Mouse (Mus musculus) Muller cell, postnatal 12 days (primary cell): ENCODE measurements at regions not wholly inside any gene's neighbourhood (a gene's known extent, or its start where the extent isn't known, plus 50 kb on each side); places are given as distances from the start of the nearest gene placed in this dataset.

Experiments used
- DNase-seq: peaks from one replicate; pipeline ENCODE4 v3.0.0-alpha.2; 2015; ENCODE audit errors: inconsistent ontology term

DNA sequence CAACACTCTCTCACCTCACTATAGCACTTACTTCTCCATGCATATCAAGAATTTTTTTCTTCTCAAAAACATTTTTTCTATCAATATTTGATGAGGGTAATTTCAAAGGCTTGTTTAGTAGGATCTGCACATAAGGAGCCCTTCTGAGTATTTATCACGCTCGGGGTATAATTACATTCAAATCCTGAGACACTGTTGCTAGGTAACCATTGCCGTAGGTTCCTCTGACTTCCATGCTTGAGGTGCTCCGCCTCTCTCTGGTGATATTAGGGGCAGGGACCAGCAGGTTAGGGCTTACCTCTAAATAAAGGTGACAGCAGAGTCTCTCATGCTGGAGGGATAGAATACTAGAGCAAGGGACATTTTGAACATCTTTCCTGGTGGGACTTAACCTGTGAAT, 54.4 kb upstream of the 9630041A04Rik start:
- DNase-seq, result no peak

DNA sequence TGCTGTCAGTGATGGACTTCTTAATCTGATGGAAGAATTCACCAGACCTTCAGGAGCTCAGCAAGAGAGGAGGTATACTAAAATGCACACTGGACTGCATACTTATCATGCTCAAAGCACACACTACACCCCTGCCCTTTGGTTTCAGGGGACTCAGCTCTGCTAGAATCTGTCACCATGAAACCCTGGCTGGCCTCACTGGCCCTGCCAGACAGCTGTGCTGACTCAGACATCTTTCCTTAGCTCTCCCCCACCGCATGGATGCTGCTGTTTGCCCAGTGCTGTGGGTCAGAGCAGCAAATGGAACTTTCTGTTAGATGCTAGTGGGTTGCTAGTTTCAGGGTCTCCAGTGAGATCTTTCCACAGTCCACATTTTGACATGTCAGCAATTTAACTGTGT, 64.9 kb upstream of the 9630041A04Rik start:
- DNase-seq, result no peak

- no peak for DNase-seq
Measured at GRCm38 (mm10) chr9:101796063-101796462, 65.6 kb upstream of the 9630041A04Rik start.

- DNase-seq, result no peak
Measured at GRCm38 (mm10) chr9:101795436-101795835, 66.2 kb upstream of the 9630041A04Rik start.

GRCm38 (mm10) chr9:101790936-101791335, 70.7 kb upstream of the 9630041A04Rik start:
- DNase-seq, result no peak

- DNase-seq, result no peak
Measured at GRCm38 (mm10) chr9:101740949-101741605, 120.6 kb upstream of the 9630041A04Rik start.

GRCm38 (mm10) chr9:101739322-101739721, 122.3 kb upstream of the 9630041A04Rik start:
- no peak for DNase-seq

DNA sequence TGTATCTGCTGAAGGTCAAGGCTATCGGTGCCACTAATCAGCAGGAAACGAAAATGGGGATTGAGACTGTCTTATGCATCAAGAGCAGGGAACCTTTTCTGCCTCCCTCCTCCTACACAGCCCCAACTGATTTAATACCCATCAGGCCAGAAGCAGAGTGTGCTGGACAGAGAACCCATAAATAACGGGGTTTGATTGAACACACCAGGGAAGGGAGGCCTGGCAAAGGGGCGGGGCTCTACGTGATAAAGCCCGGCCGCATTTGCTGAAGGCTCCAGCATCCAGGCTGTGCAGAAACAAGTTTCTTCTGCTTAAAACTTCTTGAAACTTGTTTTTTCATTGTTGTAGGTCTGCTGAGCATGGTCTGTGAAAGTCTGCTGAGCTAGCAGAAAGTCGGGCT, 127.4 kb upstream of the 9630041A04Rik start:
- no peak for DNase-seq

- DNase-seq, result no peak
Measured at GRCm38 (mm10) chr9:101733611-101734225, 127.9 kb upstream of the 9630041A04Rik start.

DNA sequence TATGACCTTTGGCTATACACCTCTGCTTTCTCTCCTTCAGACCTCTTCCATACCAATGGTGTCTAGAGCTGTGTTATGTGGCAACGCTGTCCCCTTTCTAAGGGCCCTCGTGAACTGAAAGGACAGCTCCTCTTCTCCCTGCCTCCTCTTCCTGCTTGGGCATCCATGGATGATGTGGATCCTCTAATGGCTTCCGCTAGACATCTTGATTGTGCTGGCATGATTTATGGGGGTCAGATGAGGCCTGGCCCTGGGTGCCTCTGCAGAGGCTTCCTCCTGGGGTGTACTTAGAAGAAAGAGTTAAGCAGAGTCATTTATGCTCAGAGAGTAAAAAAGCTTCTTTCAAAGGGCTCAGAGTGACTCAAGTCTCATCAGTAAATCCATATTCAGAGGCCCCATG, 131.5 kb upstream of the 9630041A04Rik start:
- DNase-seq, result no peak

DNA sequence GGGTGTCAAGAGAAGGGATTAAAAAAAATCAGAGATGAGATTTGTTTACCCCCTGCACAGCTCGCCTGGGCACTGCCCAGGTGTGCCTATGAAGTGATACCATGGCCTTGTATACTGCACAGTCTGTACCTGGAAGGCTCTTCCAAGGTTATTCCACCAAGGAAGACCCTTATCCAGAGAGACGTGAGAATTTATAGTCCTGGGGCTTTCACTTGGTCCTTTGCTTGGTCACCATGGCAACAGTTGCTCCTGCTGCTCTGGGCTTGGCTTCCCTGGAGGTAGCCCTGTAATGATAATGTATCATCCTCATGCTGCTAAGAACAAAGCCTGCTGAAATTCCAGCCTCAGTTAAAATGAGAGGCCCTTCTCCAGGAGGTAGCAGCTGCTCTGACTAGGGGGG, 143.7 kb upstream of the 9630041A04Rik start:
- no peak for DNase-seq

- DNase-seq, result no peak
Measured at GRCm38 (mm10) chr9:101716326-101716725, 145.3 kb upstream of the 9630041A04Rik start.

GRCm38 (mm10) chr9:101714805-101715204, 146.8 kb upstream of the 9630041A04Rik start:
- no peak for DNase-seq

DNA sequence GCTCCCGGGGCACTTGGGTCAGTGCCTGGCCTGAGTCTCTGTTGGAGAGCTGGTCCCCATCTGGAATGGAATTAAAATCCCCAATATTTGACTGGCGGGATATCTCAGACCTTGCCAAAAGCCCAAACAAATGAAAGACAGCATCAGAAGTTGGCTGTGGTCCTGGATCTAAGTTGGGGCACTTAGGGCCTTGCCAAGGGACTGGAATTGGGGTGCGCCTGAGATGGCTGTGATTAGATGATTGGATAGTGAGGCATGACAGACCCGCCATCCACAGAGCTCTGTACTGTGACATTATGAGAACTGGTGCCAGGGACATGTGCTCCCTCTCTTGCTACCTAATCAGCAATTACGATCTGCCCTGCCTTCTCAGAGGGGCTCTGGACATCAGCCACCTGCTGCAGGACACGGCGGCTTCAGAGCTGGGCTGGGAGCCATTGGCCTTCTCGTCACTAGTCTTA, 151.0 kb upstream of the 9630041A04Rik start:
- DNase-seq, result peak; percentile 75

- no peak for DNase-seq
Measured at GRCm38 (mm10) chr9:101700368-101700767, 161.3 kb upstream of the 9630041A04Rik start.

DNA sequence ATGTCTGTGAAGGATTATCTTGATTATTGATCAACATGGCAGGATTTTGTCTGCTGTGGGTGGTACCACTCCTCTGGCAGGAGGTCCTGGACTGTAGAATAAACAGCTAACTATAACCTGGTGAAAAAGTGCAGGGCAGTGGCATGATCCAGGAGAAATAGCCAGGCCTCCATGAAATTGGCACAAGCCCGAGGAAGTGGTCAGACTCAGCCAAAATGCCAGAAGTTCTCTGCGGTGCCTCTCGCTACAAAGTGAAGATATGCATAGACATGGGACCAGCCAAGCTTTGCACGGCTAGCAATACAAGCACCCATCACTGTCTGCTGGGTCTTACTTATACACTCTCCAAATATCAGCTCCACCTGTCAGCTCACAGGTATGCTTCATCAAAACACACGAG, 167.6 kb upstream of the 9630041A04Rik start:
- no peak for DNase-seq

DNA sequence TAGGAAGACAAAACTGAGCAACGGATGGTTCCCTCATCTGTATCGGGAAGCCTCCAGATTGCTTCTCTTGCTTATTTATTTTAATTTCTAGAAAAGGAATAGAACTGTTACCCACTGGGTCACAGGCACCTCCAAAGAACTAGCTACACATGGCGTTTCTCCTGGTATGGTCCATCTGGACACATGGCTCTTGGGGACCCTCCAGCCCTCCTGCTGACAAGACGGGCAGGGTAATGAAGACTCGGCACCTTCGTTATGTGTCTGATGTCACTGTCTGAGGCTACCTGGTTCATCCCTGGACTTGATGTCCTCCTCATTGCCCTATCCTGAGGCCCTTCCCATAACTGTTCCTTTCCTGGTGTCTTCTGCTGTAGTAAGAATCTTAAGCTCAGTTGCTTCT, 170.3 kb upstream of the 9630041A04Rik start:
- DNase-seq, result no peak

DNA sequence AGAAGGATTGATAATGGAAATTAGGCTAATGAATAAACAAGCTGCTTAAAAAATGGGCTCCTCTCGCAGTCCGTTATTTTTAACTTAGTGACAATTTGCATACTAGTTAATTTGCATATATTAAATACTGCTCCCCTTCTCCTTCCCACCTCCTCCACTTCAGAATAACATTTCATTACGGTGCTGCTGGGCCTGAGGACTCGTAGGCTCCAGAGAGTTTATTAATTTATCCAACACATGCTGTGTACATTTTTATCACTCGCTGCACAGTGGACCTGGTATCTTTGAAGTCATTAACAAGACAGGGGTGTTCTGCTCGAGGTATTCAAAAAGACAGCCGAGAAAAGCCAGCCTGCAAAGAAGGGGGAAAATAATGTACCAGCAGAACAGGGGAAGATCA, 170.7 kb upstream of the 9630041A04Rik start:
- DNase-seq, result no peak

GRCm38 (mm10) chr9:101690402-101690861, 171.2 kb upstream of the 9630041A04Rik start:
- no peak for DNase-seq

- peak; percentile 73 for DNase-seq
Measured at GRCm38 (mm10) chr9:101689532-101690401, 171.9 kb upstream of the 9630041A04Rik start.

GRCm38 (mm10) chr9:101687226-101687625, 174.4 kb upstream of the 9630041A04Rik start:
- DNase-seq, result no peak

DNA sequence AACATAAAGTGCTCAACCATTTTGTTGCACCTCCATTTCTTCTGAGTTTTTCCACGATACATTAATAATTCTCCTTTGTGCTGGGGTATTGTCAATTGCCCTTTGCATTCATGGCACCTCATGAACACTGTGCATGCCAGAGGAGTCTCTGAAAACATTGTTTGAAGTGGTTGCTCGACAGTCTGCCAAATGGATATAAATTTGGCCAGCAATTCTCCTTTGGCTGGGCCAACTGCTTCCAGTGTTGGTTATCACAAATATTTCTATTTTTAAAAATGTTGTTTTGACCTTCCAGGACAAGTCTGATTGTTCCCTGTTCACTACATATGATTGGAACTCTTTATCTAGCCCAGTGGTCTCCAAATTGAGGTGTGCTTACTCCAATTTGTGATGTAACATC, 184.1 kb upstream of the 9630041A04Rik start:
- no peak for DNase-seq
